Mouse (Mus musculus): Measurements from ENCODE around the gene Shc3. TPM values are rescaled to one million over a fixed set of nuclear protein-coding genes. Genes with fewer than 3 reads are reported as not detected.

Gene Shc3
- total RNA-seq (2023): not detected in 2 replicates

GRCm38 (mm10) chr13:51568911-51569684 lies at the start of gene Shc3:
TSS of gene Shc3 (minus strand) at chr13:51569419.

DNA sequence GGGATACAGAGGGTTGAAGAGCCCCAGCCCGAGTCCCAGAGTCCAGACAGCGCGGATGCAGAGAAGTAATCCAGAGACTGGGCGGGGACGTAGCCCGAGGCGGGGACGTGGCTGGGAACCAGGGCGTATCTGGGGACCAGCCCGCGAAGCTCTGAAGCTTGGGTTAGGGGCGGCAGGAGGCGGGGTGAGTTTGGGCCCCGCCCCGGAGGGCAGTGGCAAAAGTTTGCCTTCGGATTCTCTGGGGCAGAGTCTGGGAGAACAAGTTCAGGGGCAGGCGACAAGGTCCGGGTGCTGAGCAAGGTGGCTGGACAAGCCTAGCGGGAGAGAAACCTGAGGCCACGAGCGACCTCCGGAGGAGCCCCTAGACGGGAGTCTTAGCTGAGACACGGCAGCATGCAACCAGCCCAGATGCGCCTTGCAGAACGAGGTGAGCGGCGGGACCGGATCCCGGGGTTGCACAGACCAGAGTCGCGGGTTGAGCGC lies 160.7 kb downstream of the Shc3 start, which contains the start of gene S1pr3:
Gene S1pr3 (plus strand): TSS at position 121 of the 483 bp plus-strand sequence.

Other genes starting within 250 kb of the Shc3 start
- 0.75 and 1.1 TPM in 2 replicates for gene S1pr3, start 160.8 kb downstream of the Shc3 start, total RNA-seq (2023)
- gene Cks2, start 75.8 kb upstream of the Shc3 start, total RNA-seq (2023): 114 and 138 TPM in 2 replicates
- 26.0 and 40.9 TPM in 2 replicates for gene Secisbp2, start 82.3 kb upstream of the Shc3 start, total RNA-seq (2023)
- 177 and 273 TPM in 2 replicates for gene Sema4d, start 224.3 kb upstream of the Shc3 start, total RNA-seq (2023)

Measured in neutrophil, adult 65 days (primary cell).